Mouse (Mus musculus): ENCODE results near the gene Pms1.
A peak's percentile ranks its signal among the peaks of the same experiment; 100 is the strongest.

The Pms1 gene

GRCm38 (mm10) chr1:53201630-53202199 lies 95.1 kb downstream of the Pms1 start:
- peak; percentile 29 for DNase-seq (ENCODE audit: low spot score)

- no peak for DNase-seq (ENCODE audit: low spot score)
These were observed 102.3 kb downstream of the Pms1 start for GRCm38 (mm10) chr1:53194536-53194935.

GRCm38 (mm10) chr1:53191234-53191633 lies 105.6 kb downstream of the Pms1 start:
- peak; percentile 21 for DNase-seq (ENCODE audit: low spot score)

- no peak for DNase-seq (ENCODE audit: low spot score)
These were observed 107.2 kb downstream of the Pms1 start for GRCm38 (mm10) chr1:53189620-53190019.

GRCm38 (mm10) chr1:53187536-53187935 lies 109.3 kb downstream of the Pms1 start, which contains the start of gene 1700019A02Rik:
Gene 1700019A02Rik, minus strand, starts transcription at chr1:53187636.
- no peak for DNase-seq (ENCODE audit: low spot score)

- no peak for DNase-seq (ENCODE audit: low spot score)
These were observed 110.5 kb downstream of the Pms1 start for GRCm38 (mm10) chr1:53186301-53186700.

- DNase-seq (ENCODE audit: low spot score) = no peak
These were observed 139.1 kb downstream of the Pms1 start for GRCm38 (mm10) chr1:53157715-53158114.
